Mouse (Mus musculus) brain, embryonic 14.5 days (tissue): ENCODE measurements around the gene Kcnj5.

ENCODE experiments used
- CTCF ChIP-seq: fragments of 200-500 bp; IDR thresholded peaks from 2 replicates; pipeline ENCODE4 v1.5.1; 2012; ENCODE audit warnings: inconsistent platforms, mild to moderate bottlenecking, moderate library complexity, borderline replicate concordance; ENCODE audit not compliant: insufficient read depth, insufficient read length; ENCODE audit errors: extremely low read depth
- POLR2A ChIP-seq: fragments of 200-500 bp; IDR thresholded peaks from 2 replicates; pipeline ENCODE4 v1.6.1; 2012; ENCODE audit warnings: mild to moderate bottlenecking, inconsistent platforms, borderline replicate concordance; ENCODE audit not compliant: poor library complexity, insufficient read depth, insufficient read length, severe bottlenecking; ENCODE audit errors: extremely low read depth

GRCm38 (mm10) chr9:32320167-32320566, 24.0 kb downstream of the Kcnj5 start:
- no peak for TF ChIP-seq POLR2A
- no peak for TF ChIP-seq CTCF
